Mouse (Mus musculus) CD4-positive, CD25-positive, alpha-beta regulatory T cell, adult 4 months (primary cell): ENCODE measurements at regions not wholly inside any gene's neighbourhood (a gene's known extent, or its start where the extent isn't known, plus 50 kb on each side); places are given as distances from the start of the nearest gene placed in this dataset.

Experiments
- ATAC-seq: one replicate; pipeline ENCODE4 v1.8.0; 2017

GRCm38 (mm10) chr5:100981849-100982572, 136.5 kb downstream of the Gpat3 start:
- ATAC-seq = no peak

GRCm38 (mm10) chr5:100976736-100977135, 131.2 kb downstream of the Gpat3 start:
- no peak for ATAC-seq

GRCm38 (mm10) chr5:100951210-100951609, 105.7 kb downstream of the Gpat3 start:
- no peak for ATAC-seq
